Mouse (Mus musculus) ovary, postnatal 36 days (tissue): ENCODE results near the gene Gm17018.

ENCODE experiments used
- DNase-seq: peaks from one replicate; pipeline ENCODE4 v3.0.0; 2022; ENCODE audit warnings: low spot score, mixed read lengths

Gene Gm17018

DNA sequence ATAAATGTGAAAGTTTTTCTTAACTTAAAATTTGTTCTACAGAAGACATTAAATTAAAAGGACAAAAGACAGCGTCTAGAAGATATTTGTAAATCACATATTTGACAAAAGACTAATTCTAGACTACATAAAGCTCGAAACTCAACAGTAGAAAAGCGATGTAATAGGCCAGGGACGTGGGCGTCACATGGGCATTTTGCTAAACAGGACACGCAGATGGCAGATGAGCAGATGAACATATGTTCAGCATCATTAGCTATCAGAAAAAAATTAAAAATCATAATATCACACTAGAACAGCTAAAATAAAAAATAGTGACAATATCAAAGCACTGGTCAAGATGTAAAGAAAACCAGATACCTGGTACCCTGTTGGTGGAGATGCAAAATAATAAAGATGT is 29.3 kb downstream of the Gm17018 start:
- DNase-seq = no peak

DNA sequence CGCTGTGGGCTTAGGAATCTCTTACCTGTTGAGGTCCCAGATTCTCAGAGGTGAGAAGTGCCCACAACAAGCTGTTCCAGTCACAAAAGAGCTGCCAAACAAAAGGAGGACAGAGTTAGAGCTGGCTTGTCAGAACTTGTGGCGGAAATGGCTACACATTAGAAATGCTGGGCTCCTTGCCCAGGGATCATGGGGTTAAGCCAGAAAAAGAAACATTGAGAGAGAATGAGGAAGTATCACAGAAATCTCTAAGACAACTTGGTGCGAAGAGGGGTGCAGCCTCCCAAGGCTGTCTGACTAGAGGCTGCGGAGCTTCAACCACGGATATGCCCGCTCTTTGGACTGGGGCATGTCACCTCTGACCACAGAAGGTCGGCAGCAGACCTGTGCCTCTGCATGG is 31.3 kb downstream of the Gm17018 start:
- no peak for DNase-seq

GRCm38 (mm10) chr19:45592916-45593315 is 32.5 kb downstream of the Gm17018 start:
- DNase-seq = no peak

- no peak for DNase-seq
Observed at GRCm38 (mm10) chr19:45594079-45594478, 33.7 kb downstream of the Gm17018 start.

GRCm38 (mm10) chr19:45595481-45595880 is 35.1 kb downstream of the Gm17018 start:
- no peak for DNase-seq

- no peak for DNase-seq
Observed at GRCm38 (mm10) chr19:45596019-45596418, 35.6 kb downstream of the Gm17018 start.

DNA sequence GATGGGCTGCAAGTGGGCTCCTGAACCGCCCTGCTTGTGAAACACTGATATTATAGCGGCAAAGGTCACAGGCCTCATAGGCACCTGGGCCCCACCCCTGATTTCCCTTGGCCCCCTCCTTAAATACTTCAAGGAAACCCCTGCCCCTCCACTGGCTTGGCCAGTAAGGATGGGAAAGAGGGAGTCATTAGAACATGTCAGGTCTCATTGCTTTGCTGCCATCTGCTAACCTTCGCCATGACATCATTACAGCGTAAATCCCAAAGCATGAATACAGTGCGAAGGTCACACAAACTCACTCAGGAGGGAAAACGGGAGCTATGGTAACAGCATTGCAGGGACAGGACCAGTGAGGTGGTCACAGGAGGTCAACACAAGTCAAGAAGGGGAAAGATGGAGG is 36.0 kb downstream of the Gm17018 start:
- DNase-seq = no peak

DNA sequence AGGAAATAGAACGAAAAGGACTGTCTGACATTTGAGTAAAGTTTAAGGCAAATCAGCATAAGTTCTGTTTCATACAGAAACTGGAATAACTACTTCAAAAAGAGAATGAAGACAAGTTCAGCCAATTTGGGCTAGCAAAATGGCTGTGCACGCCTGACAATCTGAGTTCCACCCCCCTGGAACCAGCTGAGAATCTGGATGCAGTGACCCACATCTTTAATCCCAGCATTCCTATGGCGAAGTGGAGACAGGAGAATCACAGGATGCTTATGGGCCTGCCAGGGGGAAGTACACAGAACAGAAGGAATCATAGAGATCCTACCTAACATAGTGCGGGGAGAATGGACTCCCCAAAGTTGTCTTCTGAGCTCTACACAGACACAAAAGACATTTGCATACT is 36.7 kb downstream of the Gm17018 start:
- no peak for DNase-seq

- no peak for DNase-seq
Observed at GRCm38 (mm10) chr19:45602606-45603005, 42.2 kb downstream of the Gm17018 start.

DNA sequence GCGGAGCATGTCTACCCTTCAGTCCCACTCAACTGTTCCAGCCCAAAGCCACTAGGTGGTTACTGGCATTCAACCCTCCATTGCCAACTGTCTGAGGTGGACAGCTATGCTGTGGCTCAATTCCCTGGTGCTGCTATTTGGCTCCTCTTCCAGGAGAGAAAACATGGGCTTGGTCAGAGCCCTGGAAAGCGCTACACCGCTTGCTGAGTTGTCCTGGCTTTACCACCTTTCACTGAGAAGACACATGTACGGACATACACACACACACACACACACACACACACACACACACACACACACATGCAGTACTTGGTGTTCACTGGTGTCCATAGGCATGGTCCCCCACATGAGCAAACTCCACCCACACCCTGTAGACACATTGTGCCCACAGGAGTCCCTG is 46.3 kb downstream of the Gm17018 start:
- no peak for DNase-seq

DNA sequence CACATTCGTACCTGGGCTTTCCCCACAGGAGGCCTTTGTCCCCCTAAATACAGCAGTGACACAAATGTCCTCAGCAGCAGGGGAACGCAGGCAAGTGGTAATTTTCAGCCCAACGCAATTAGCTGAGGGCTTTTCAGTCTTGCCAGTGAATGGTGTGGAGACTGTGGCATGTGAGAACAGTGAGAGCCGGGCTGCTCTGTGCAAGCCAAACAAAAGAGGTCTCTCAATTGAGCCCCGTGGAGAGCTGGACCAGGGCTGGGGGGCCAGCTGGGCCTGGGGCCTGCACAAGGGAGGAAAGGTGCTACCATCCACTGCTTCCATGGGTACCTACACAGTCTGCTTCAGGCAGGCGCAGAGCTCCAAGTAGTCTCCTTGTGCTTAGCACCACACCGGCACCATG is 47.1 kb downstream of the Gm17018 start:
- no peak for DNase-seq

GRCm38 (mm10) chr19:45608648-45609339 is 48.4 kb downstream of the Gm17018 start:
- DNase-seq = no peak

- no peak for DNase-seq
Observed at GRCm38 (mm10) chr19:45610823-45611222, 50.4 kb downstream of the Gm17018 start.

- no peak for DNase-seq
Observed at GRCm38 (mm10) chr19:45614375-45614774, 54.0 kb downstream of the Gm17018 start.

DNA sequence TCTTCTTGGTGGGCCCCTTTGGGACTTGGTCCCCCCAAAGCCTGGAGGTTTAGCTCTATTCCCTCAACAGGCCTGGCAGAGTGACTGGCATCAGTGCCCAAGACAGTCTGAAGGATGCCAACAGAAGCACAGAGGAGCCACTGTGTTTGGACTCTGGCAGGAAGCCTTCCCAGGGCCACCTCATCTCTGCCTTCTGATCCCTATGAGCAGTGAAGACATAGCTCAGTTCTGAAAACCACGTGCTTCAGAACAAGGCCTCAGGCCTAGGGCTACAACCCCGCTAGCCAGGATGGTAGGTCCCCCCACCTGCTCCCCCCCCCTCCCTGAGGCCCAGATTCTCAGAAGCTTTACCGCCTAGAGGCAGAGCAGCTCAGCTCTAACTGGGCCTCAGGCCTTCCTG is 54.5 kb downstream of the Gm17018 start:
- DNase-seq = no peak

DNA sequence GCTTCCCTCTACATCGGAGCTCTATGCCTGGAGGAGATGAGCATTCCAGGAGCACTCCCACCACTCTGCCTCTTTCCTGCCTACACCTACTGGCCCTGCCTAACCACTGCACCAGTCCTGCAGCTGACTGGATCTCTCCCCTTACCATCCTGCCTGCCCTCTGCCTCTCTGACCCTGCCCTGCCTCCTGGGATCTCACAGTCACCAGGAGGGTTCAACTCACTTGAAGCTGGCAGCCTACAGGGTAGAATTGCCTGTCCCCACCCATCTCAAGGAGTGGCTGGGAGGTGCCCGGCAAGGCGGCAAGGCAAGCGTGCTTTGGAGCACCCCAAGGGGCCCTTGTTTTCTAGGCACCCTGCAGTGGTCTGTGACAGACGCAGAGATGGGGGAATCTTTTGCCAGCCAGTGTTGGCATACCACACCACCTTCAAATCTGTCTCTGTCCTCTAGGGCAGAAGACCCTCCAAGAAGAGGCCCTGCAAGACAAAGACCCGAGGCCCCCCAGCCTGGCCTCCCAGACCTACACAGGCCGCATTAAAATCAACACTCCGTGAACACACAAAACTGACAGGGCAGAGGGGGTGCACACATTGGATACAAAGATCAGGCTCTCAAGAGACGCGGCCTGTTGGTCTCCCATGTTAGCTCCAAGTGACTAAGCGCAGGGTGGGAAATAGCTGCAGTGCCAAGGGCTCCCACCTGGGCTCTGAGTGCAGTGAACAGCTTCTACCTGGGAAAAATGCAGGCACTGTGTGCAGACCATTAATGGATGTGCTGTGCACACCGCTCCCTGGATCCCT is 55.2 kb downstream of the Gm17018 start:
- no peak for DNase-seq

- no peak for DNase-seq
Observed at GRCm38 (mm10) chr19:45616214-45616518, 55.8 kb downstream of the Gm17018 start.

DNA sequence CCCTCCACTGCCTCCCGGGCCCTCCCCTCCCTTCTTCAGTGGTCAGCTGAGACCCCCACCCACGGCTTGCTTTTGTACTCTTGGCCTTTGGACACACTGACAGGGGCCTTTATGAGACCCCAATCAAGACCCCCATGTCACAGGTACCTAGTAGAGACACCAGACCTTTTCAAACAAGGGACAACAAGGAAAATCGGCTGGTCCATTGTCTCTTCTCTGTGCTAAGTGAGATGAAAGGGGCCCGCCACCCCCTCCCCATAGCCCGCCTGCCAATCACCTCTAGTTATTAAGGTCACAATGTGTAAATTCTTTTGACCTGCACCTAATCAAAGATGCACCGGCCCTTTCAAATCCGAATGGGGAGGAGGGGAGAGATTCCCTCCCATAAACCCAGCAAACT is 56.3 kb downstream of the Gm17018 start:
- DNase-seq = no peak

GRCm38 (mm10) chr19:45618184-45618583 is 57.8 kb downstream of the Gm17018 start:
- no peak for DNase-seq

DNA sequence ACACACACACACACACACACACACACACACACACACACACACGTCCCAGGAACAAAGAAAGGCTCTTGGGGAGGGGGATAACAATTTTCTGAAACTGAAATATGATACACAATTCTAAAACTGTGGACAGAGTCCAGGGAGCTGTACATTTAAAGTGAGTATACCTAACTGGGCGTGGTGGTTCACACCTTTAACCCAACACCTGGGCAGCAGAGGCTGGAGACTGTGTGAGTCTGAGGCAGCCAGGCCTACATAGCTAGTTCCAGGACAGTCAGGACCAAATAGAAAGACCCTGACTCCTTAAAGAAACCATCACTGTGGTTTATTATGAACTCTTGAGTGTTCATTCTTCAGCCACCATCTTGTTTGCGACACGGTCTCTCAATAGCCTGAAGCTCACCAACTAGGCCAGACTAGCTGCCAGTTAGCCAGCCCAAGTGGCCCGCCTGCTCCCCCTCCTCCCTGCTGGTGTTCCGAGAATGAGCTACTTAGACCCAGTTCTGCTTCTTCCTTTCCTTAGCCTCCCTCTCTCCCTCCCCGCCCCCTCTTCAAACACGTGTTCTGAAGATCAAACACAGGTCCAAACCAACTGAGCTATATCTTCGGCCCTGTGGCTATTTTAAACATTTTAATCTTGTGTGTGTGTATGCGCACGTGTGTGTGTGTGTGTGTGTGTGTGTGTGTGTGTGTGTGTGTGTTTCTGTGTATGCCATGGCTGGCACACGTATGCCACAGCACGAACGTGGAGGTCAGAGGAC is 59.5 kb downstream of the Gm17018 start:
- DNase-seq = no peak

- no peak for DNase-seq
Observed at GRCm38 (mm10) chr19:45621061-45621460, 60.6 kb downstream of the Gm17018 start.

DNA sequence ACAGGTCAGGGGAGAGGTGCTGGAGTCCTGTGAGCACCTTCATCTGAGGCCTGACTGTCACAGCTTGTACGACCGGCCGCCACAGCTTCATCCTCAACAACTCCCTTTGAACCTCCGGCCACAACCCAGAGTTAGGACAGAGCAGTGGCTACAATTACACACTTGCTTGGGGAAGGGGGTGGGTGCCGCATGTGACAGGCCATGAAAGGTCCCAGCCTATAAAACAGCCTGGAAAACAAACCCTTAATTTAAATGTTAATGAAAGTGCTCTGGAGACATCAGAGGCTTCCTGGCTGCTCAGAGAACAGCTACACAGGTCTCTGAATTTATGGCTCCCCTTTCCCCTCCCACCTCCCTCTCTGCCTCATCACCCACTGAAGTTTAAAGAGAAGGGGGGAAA is 61.7 kb downstream of the Gm17018 start:
- no peak for DNase-seq

DNA sequence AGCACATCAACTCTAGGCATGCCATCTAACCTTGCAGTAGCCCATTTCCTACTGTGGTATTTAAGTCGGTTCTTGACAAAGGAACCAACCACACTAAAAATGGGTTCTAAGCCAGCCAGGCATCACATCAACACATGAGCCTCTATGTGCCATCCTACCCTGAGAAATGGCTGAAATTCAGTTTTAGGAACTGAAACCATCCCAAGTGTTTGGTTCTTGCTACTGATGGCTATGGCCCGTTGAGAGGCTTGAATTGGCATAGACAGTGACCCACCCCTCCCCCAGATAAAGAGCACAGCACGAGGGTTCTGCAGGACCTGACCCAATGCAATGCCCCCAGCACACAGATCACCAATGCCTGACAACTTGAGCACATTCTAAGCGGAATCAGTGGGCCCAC is 63.3 kb downstream of the Gm17018 start:
- DNase-seq = no peak
